In genomic region chr3:57576056-57576824, GRCm38 (mm10) we compare ENCODE assay signal across 8 mouse cellular contexts. TPM values are rescaled to one million over a fixed set of nuclear protein-coding genes. Genes with fewer than 3 reads are reported as not detected.
DNase-seq lines count a peak whose midpoint lies in the region; ATAC-seq and TF ChIP-seq lines count a peak whose summit lies in the region.

No protein-coding gene starts in this region.

- peak; percentile 54 for TF ChIP-seq POLR2A in embryonic fibroblast, embryonic 13.5 days (IDR thresholded peaks at IDR 0.05; ENCODE audit: low read depth, low read length)

- peak overlapping the region; percentile 83 for H3ac ChIP-seq in C2C12 (ENCODE audit: control insufficient read depth, insufficient read length, low read depth)

- peak overlapping the region; percentile 86 for H3K9ac ChIP-seq in heart, embryonic 14.5 days (ENCODE audit: low read length)

- H3K9me3 ChIP-seq in heart, embryonic 14.5 days (ENCODE audit: control insufficient read depth, low read length): no peaks in the 10 kb centered on the region

- under 1% methylated on average over 35 of the region's 35 CpGs for WGBS in heart, embryonic 14.5 days

- H3K27me3 ChIP-seq in C2C12 (ENCODE audit: control insufficient read depth, insufficient read depth, insufficient read length): no peaks in the 10 kb centered on the region
- H3K27me3 ChIP-seq in heart, embryonic 14.5 days (ENCODE audit: control insufficient read depth, insufficient read depth, low read length): no peaks in the 10 kb centered on the region

- H3K27ac ChIP-seq in embryonic fibroblast, embryonic 13.5 days (ENCODE audit: insufficient read depth, low read length): peak overlapping the region; percentile 99
- peak overlapping the region; percentile 97 to 100 for H3K27ac ChIP-seq in heart, embryonic 14.5 days (replicated peaks in 1 of 2; ENCODE audit: control insufficient read depth in 1 of 2, insufficient read depth in 1 of 2, low read depth in 2 of 2, low read length in 2 of 2)

- H3K79me2 ChIP-seq in C2C12 (ENCODE audit: control insufficient read depth, insufficient read depth): peaks cover 41% of the 10 kb centered on the region

- TF ChIP-seq CTCF in C2C12 (IDR thresholded peaks at IDR 0.05; ENCODE audit: control insufficient read depth, insufficient read depth, insufficient read length): peak; percentile 15
- peak; percentile 35; the same call in 1 of the 2 replicates for TF ChIP-seq CTCF in embryonic fibroblast, embryonic 13.5 days (IDR thresholded peaks at IDR 0.05; ENCODE audit: borderline replicate concordance, insufficient read depth, low read length)

- H3K4me2 ChIP-seq in heart, embryonic 14.5 days (ENCODE audit: low read length): peak overlapping the region; percentile 76

- H3K4me3 ChIP-seq in C2C12 (ENCODE audit: insufficient read depth, poor library complexity, severe bottlenecking): peak overlapping the region; percentile 76
- H3K4me3 ChIP-seq in embryonic fibroblast, embryonic 13.5 days (ENCODE audit: insufficient read depth, low read length): peak overlapping the region; percentile 42
- peak overlapping the region; percentile 81 to 94 for H3K4me3 ChIP-seq in heart, embryonic 14.5 days (ENCODE audit: control insufficient read depth in 1 of 2, insufficient read depth in 1 of 2, low read depth in 1 of 2, low read length in 2 of 2)

- ATAC-seq in heart, embryonic 14.5 days (ENCODE audit: insufficient number of reproducible peaks, insufficient read depth, low FRiP score, low read depth): peak; percentile 33

- peaks cover 39% of the 10 kb centered on the region for H3K79me3 ChIP-seq in C2C12 (ENCODE audit: low read depth)

- DNase-seq in R1 (ENCODE audit: low read depth, low spot score) (peak; percentile 88), MN1 (ENCODE audit: low spot score) (no peak)
- peak; percentile 74 to 88 for DNase-seq in kidney, postnatal 25 days
- peak; percentile 86 for DNase-seq in lung, postnatal 10 days
- DNase-seq in right cerebral cortex, postnatal 14 days: peak; percentile 13

- no peaks in the 10 kb centered on the region; the same call in 1 of the 2 replicates for H3K4me1 ChIP-seq in embryonic fibroblast, embryonic 13.5 days (ENCODE audit: control insufficient read depth, insufficient read depth, low read length)
- H3K4me1 ChIP-seq in heart, embryonic 14.5 days (ENCODE audit: control insufficient read depth in 2 of 2, insufficient read depth in 2 of 2, low read length in 2 of 2): peaks cover 2 to 23% of the 10 kb centered on the region in 2 experiments; a peak in 2 of 4 replicates

- H3K36me3 ChIP-seq in C2C12 (ENCODE audit: control insufficient read depth, insufficient read depth): peaks cover 26% of the 10 kb centered on the region
- H3K36me3 ChIP-seq in heart, embryonic 14.5 days (ENCODE audit: control insufficient read depth, insufficient read depth, low read length): peaks cover 8% of the 10 kb centered on the region; the same call in 1 of the 2 replicates

TF ChIP-seq in C2C12, 6 proteins besides CTCF, POLR2A, EP300 and RAD21:
- TF ChIP-seq MYOD1 (IDR thresholded peaks at IDR 0.05; ENCODE audit: control insufficient read depth, insufficient read length, low read depth) (peak; percentile 27), USF1 (IDR thresholded peaks at IDR 0.05; ENCODE audit: low read depth) (no peak), FOSL1 (IDR thresholded peaks at IDR 0.05; ENCODE audit: insufficient read depth, low read length, poor library complexity, severe bottlenecking) (no peak), CEBPB (IDR thresholded peaks at IDR 0.05; ENCODE audit: low read depth) (no peak)
TF ChIP-seq in C2C12: peak in this region for 1.

RNA-seq across cellular contexts. Expression of gene Wwtr1, which starts 0.5 kb away (rescaled TPM):
- polyA plus RNA-seq in C2C12 (2012; fragmentation: generic; extraction: Trizol): 26.7 TPM
- polyA plus RNA-seq in embryonic fibroblast, embryonic 13.5 days (2011; ENCODE audit: insufficient read length, low read depth, missing spikeins): 80.8 and 86.4 TPM in 2 replicates
- polyA plus RNA-seq in heart, embryonic 14.5 days (2014; fragmentation: Nextera tagmentation; extraction: Ambion mirVana): 17.4 and 20.1 TPM in 2 replicates
